Mouse (Mus musculus) MEL (cell line): ENCODE data around the gene Vgll4. TPM values are rescaled to one million over a fixed set of nuclear protein-coding genes. Genes with fewer than 3 reads are reported as not detected.

Experiments
- DNase-seq: peaks from one replicate; pipeline ENCODE4 v3.0.0; 2011; ENCODE audit warnings: low read depth, low spot score
- H3K27ac ChIP-seq: 2 replicates; pipeline ENCODE4 v1.5.1; 2012; ENCODE audit warnings: low read depth, mild to moderate bottlenecking, control low read depth, low read length, moderate library complexity; ENCODE audit not compliant: control insufficient read depth
- H3K27me3 ChIP-seq, 2 experiments: fragments of 150-350 bp in 1 of 2; sonication (generic) in 1 of 2; 2 replicates each; pipeline ENCODE4 v1.6.1; 2012; ENCODE audit warnings: low read length in 2 of 2, mild to moderate bottlenecking in 2 of 2, improper control_type of control experiment in 1 of 2, moderate library complexity in 1 of 2; ENCODE audit not compliant: insufficient read depth in 2 of 2, control insufficient read depth in 1 of 2
- H3K36me3 ChIP-seq, 2 experiments: 2 replicates each; pipeline ENCODE4 v1.6.1; 2012 to 2014; ENCODE audit warnings: low read length in 2 of 2, improper control_type of control experiment in 1 of 2, inconsistent platforms in 1 of 2, mild to moderate bottlenecking in 1 of 2; ENCODE audit not compliant: insufficient read depth in 2 of 2, control insufficient read depth in 1 of 2
- H3K4me1 ChIP-seq, 2 experiments: fragments of 150-350 bp in 1 of 2; sonication (generic) in 1 of 2; 2 replicates each; pipeline ENCODE4 v1.6.1; 2012; ENCODE audit warnings: low read length in 2 of 2, improper control_type of control experiment in 1 of 2, mild to moderate bottlenecking in 1 of 2; ENCODE audit not compliant: insufficient read depth in 2 of 2, control insufficient read depth in 1 of 2
- H3K4me3 ChIP-seq, 2 experiments: fragments of 150-350 bp in 1 of 2; sonication (generic) in 1 of 2; 2 replicates each; pipeline ENCODE4 v1.5.1; 2012; ENCODE audit warnings: low read depth in 2 of 2, low read length in 2 of 2, mild to moderate bottlenecking in 2 of 2, moderate library complexity in 2 of 2, control low read depth in 1 of 2, improper control_type of control experiment in 1 of 2; ENCODE audit not compliant: control insufficient read depth in 1 of 2, insufficient read depth in 1 of 2
- H3K79me2 ChIP-seq: 2 replicates; pipeline ENCODE4 v1.6.1; 2012; ENCODE audit warnings: mild to moderate bottlenecking, low read length, moderate library complexity; ENCODE audit not compliant: control insufficient read depth, poor library complexity, insufficient read depth
- H3K9ac ChIP-seq: 2 replicates; pipeline ENCODE4 v1.6.1; 2012; ENCODE audit warnings: low read depth, mild to moderate bottlenecking, control low read depth, low read length, moderate library complexity; ENCODE audit not compliant: control insufficient read depth, poor library complexity, severe bottlenecking
- H3K9me3 ChIP-seq: fragments of 150-350 bp; sonication (generic); replicated peaks from 2 replicates; pipeline ENCODE4 v1.6.1; 2012; ENCODE audit warnings: mild to moderate bottlenecking, low read length, improper control_type of control experiment, moderate library complexity; ENCODE audit not compliant: insufficient read depth
- CHD2 ChIP-seq: IDR thresholded peaks from 2 replicates; pipeline ENCODE4 v1.6.1; 2011; ENCODE audit warnings: low read length, improper control_type of control experiment
- E2F4 ChIP-seq: IDR thresholded peaks from 2 replicates; pipeline ENCODE4 v1.6.1; 2011; ENCODE audit warnings: low read depth, low read length, improper control_type of control experiment, borderline replicate concordance
- ELF1 ChIP-seq: IDR thresholded peaks from 2 replicates; pipeline ENCODE4 v1.6.1; 2014; ENCODE audit warnings: low read depth, mild to moderate bottlenecking, inconsistent platforms, low read length, improper control_type of control experiment, moderate library complexity
- ETS1 ChIP-seq: IDR thresholded peaks from 2 replicates; pipeline ENCODE4 v1.6.1; 2012; ENCODE audit warnings: low read depth, mild to moderate bottlenecking, inconsistent platforms, low read length, improper control_type of control experiment, moderate library complexity
- GATA1 ChIP-seq: IDR thresholded peaks from 2 replicates; pipeline ENCODE4 v1.6.1; 2011; ENCODE audit warnings: low read depth, low read length, improper control_type of control experiment
- JUND ChIP-seq: IDR thresholded peaks from 2 replicates; pipeline ENCODE4 v1.6.1; 2011; ENCODE audit warnings: low read depth, mild to moderate bottlenecking, improper control_type of control experiment, low read length
- MAFK ChIP-seq: IDR thresholded peaks from 2 replicates; pipeline ENCODE4 v1.6.1; 2011; ENCODE audit warnings: low read depth, mild to moderate bottlenecking, low read length, improper control_type of control experiment, borderline replicate concordance
- MEF2A ChIP-seq: IDR thresholded peaks from 2 replicates; pipeline ENCODE4 v1.6.1; 2014; ENCODE audit warnings: low read depth, mild to moderate bottlenecking, inconsistent platforms, low read length, improper control_type of control experiment; ENCODE audit not compliant: poor library complexity, insufficient replicate concordance, severe bottlenecking; ENCODE audit errors: extremely low read depth
- MYC ChIP-seq: IDR thresholded peaks from 2 replicates; pipeline ENCODE4 v1.6.1; 2011; ENCODE audit warnings: low read depth, mild to moderate bottlenecking, low read length, improper control_type of control experiment, moderate library complexity
- POLR2AphosphoS2 ChIP-seq: IDR thresholded peaks from 2 replicates; pipeline ENCODE4 v1.6.1; 2011; ENCODE audit warnings: low read length, improper control_type of control experiment
- POLR2AphosphoS5 ChIP-seq: IDR thresholded peaks from 2 replicates; pipeline ENCODE4 v1.6.1; 2012; ENCODE audit warnings: low read depth, borderline replicate concordance, mild to moderate bottlenecking, inconsistent platforms, low read length, moderate library complexity, mixed read lengths
- SIN3A ChIP-seq: IDR thresholded peaks from 2 replicates; pipeline ENCODE4 v1.6.1; 2012; ENCODE audit warnings: low read length, improper control_type of control experiment, inconsistent platforms
- SMC3 ChIP-seq: IDR thresholded peaks from 2 replicates; pipeline ENCODE4 v1.6.1; 2011; ENCODE audit warnings: low read depth, low read length, improper control_type of control experiment
- TAL1 ChIP-seq: IDR thresholded peaks from 2 replicates; pipeline ENCODE4 v1.6.1; 2012; ENCODE audit warnings: mild to moderate bottlenecking, inconsistent platforms, low read length, moderate library complexity, mixed read lengths
- TBP ChIP-seq: IDR thresholded peaks from 2 replicates; pipeline ENCODE4 v1.8.0; 2011; ENCODE audit warnings: low read depth, low read length, improper control_type of control experiment
- ZNF384 ChIP-seq: IDR thresholded peaks from 2 replicates; pipeline ENCODE4 v1.6.1; 2012; ENCODE audit warnings: low read depth, mild to moderate bottlenecking, inconsistent platforms, low read length, improper control_type of control experiment
- polyA plus RNA-seq, 2 experiments: library from polyadenylated mRNA; stranded (reverse) in 1 of 2; unstranded in 1 of 2; fragments of >175 nt in 1 of 2; fragments of >200 nt in 1 of 2; gene quantifications; 2 replicates each; pipeline versions ENCODE4 v1.2.1 to v1.2.4; 2012; ENCODE audit warnings: low replicate concordance in 2 of 2, low read depth in 1 of 2; ENCODE audit not compliant: insufficient read length in 2 of 2, insufficient read depth in 1 of 2, missing spikeins in 1 of 2
- total RNA-seq: library from RNA; depleted of rRNA; stranded (reverse); fragments of 300-350 nt; gene quantifications from 2 replicates; pipeline ENCODE4 v1.2.3, GENCODE M21; 2012

Gene Vgll4
- total and polyA plus RNA-seq, 3 experiments, result 18.1 to 21.5 TPM; not detected in 1

- no peak overlapping the region for H3K9ac ChIP-seq
- TF ChIP-seq CHD2 (no peak), MEF2A (no peak), TBP (no peak), POLR2AphosphoS2 (no peak)
- TF ChIP-seq, all 39 proteins: peak for 0
- Histone ChIP-seq H3K27me3 (no peaks in the 10 kb centered on the region), H3K4me3 (no peak overlapping the region), H3K36me3 (no peaks in the 10 kb centered on the region; a peak in 1 of 4 replicates), H3K79me2 (peaks cover 2% of the 10 kb centered on the region; the same call in 1 of the 2 replicates), H3K9me3 (no peaks in the 10 kb centered on the region), H3K4me1 (no peaks in the 10 kb centered on the region), H3K27ac (no peak overlapping the region)
- DNase-seq, result no peak
Observed at GRCm38 (mm10) chr6:114885129-114885528, 84.7 kb downstream of the Vgll4 start.

GRCm38 (mm10) chr6:114883261-114883740 lies 86.5 kb downstream of the Vgll4 start:
- no peaks in the 10 kb centered on the region for H3K4me1 ChIP-seq
- no peak overlapping the region for H3K27ac ChIP-seq
- no peak overlapping the region for H3K4me3 ChIP-seq
- TF ChIP-seq MAFK (no peak), GATA1 (no peak), SMC3 (no peak), ETS1 (no peak), MYC (no peak), POLR2AphosphoS5 (no peak), MEF2A (no peak), SIN3A (no peak), POLR2AphosphoS2 (no peak), ELF1 (no peak), ZNF384 (no peak), JUND (no peak), TAL1 (no peak), E2F4 (no peak)
- H3K9ac ChIP-seq, result no peak overlapping the region
- H3K79me2 ChIP-seq, result peaks cover 2% of the 10 kb centered on the region; the same call in 1 of the 2 replicates
- no peaks in the 10 kb centered on the region for H3K9me3 ChIP-seq
- no peaks in the 10 kb centered on the region for H3K27me3 ChIP-seq
- DNase-seq, result no peak
- H3K36me3 ChIP-seq, result no peaks in the 10 kb centered on the region
